Mouse (Mus musculus) right cerebral cortex, postnatal 14 days (tissue): ENCODE measurements around the gene Chd1l.
A peak's percentile ranks its signal among the peaks of the same experiment; 100 is the strongest.

ENCODE experiments used
- DNase-seq: peaks from one replicate; pipeline ENCODE4 v3.0.0; 2022

The Chd1l gene

DNA sequence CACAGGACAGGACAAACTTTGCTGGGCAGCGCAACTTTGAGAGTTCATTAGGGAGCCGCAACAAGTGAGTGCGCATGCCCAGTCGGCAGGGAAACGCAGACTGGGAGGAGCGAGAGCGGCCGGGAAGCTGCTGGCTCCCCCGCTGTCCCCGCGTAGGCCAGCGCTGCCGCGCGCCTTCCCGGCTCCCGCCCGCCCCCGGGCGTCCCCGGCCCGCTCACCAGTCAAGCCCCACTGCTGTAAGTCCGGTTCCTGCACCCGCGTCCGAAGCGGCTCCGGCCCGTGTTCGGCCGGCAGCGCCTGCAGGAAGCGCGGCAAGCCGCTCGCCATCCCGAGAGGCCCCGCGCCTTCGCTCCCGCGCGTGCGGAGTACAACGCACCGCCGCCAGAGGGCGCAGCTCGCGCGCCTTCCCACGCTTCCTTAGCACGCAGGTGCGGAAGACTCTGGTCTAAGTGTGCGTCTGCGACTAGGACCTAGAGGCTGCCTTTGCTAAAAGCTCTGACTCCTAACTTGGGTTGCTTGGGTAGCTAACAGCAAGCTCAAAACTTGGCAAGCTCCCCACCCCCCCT lies at the start of gene Chd1l:
Gene Chd1l (minus strand): TSS at position 359 of the 566 bp plus-strand sequence.
- DNase-seq, result peak; percentile 91

DNA sequence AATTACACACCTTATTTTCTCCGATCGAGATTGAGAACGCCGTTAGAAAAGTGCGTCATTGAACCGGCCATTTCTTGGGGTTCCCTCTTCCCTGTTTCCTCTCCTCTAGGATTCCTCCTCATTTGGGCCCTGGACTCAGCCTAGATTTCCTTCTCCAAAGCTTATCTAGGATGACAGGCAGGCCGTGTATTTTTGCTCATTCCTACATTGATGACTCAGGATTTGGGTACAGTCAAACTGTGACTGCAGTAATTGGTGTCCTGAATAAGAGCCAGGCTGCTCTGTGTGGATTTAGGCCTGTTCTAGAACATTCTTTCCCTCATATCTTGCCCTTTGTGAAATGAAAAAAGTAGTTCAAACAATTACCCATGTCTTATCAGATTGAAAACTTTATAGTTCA lies 49.7 kb upstream of the Chd1l start:
- DNase-seq, result no peak

DNA sequence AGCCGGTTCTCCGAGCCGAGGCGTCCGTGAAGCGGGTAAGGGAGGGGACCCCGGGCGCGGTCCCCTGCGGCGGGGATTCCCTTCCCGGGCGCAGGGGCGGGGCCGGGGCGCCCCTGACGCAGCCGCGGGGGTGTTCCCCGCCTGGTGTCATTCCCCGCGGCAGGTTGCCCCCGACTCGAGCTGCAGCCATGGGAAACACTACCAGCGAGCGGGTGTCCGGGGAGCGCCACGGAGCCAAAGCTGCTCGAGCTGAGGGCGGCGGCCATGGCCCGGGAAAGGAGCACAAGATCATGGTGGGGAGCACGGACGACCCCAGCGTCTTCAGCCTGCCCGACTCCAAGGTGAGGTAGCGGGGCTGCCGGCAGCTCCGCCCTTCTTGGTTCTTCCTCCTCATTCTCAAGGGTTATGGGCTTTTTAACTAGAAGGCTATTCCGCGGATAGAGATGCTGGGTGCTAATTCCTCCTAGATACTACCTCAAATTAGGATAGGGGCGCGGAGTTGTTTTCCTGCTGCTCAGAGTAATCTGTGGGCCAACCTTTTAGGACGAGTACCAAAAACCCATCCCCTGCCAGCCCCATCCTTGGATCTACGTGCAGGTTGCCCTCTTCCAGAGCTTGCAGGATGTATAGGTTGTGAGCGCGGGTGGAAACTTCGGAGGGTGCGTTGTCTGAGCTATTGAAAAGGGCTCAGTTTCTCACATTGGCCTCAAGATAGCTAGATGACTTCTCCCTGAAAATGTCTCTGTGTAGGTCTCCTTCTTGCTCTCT lies 48.6 kb upstream of the Chd1l start:
- peak; percentile 69 for DNase-seq

DNA sequence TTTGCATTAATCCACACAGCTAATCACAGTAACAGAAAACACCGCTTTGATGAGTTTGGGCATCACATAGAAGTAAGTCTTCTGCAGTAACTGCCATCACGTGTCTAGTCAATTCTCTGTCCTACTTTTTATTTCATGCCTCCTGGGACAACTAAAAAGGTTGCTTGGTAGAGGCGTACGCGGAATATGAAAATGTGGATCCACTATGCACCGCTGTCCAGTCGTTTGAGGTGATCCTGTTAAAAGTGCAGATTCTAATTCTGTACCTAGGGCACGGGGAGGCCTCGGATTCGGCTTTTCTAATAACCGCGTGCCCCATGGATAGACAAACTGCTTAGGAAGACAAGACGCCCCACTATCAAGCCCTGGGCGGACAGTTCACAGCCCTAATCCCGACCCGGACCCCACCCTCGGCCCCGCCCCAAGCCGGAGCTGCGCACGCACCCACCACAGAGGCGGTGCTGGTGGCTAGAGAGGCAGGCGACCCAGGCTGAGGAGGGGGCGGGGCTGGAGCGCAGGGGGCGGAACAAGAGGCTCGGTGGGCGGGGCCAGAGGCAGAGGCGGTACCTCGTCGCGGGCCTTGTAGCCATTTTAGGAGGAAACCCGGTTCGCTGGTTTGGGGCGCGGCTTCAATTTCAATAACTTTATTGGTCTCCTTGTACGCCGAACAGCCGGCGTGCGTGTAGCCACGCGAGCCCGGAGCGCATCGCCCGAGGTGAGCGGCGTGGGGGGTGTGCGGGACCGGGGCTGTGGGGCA lies 47.8 kb upstream of the Chd1l start, which contains the start of gene Prkab2:
Gene Prkab2 (plus strand): TSS at position 539 of the 757 bp plus-strand sequence.
- DNase-seq, result peak; percentile 100

DNA sequence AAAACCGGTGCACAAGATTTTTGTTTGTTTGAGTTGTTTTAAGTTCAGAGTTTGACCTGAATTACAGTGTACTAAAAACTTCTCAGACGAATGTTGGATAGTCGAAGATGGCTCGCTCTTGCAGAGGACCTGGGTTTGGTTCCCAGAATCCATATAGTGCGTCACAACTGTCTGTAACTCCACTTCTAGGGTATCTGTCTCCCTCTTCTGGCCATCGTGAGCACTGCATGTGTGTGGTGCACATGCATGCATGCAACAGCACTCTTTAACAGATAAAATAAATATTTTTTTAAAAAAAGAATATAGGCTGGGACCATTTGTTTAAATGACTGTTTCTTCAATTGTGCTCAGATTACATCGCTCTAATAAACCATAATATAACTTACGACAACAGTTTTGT lies 44.9 kb upstream of the Chd1l start:
- DNase-seq, result no peak

DNA sequence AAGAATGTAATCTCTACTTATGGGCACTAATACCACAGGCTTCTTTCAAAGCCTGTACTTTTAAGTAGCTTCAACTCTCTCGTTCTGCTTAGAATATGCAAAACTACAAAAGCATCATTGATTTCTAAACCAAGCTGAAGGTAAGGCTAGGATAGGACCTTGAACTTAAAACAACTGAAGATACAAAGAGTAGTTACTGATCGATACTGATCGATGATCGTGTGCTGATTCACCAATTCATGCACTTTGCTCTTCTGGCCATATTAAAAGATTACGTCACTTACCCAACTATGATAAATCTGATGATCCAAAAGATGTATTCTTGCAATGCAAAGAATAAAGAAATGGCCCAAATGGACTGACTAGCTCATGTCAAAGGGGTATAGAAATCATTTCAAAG lies 43.8 kb upstream of the Chd1l start:
- DNase-seq, result no peak

DNA sequence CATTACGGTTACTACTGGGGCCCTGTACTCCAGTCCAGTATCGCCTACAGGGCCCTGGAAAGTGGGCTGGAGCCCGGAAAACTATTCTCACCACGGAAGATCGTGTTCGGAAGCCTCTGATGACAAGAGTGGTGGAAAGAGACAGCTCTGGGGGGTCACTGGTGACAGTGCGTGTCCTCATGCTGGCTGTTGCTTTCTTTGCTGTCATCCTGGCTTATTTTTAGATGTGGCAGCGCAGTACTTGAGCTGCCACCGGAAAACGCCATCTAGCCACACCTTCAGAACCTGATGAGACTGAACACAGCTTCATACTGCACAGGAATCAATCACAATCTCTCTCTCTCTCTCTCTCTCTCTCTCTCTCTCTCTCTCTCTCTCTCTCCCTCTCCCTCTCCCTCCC lies 41.6 kb upstream of the Chd1l start:
- no peak for DNase-seq

DNA sequence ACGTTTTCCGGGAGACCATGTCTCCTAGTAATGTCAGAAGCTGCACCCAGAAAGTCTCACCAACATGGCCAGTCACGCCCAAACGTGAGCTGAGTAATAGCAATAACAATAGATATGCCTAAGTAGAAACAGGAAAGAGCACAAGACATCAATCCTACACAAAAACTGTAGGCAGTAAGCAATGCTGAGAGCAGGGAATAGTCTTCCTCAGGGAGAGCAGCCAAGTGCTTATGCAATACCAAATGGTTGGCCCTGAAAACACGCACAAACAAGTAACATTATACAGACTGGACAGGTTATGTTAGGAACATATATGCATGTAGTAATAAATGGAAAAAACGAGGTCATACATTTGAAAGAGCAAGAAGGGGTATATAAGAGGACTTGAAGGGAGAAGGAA lies 39.5 kb upstream of the Chd1l start:
- no peak for DNase-seq

DNA sequence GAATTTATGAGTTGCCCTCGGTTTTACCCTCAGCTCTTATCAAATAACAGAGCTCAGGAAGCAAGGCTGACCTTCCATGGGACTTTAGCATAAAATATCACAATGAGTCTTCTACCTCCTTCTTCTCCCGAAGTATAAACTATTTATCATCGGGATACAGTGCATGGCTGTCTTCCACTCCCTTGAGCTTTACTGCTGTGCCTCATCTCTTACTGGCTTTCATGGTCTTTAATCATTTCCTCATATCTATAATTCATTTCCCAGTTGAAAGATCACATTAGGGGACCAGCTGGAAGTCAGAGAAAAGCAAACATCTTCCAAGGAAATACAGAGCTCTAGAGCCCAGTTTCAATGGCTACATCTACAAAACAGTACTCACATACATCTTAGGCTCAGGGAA lies 39.0 kb upstream of the Chd1l start:
- DNase-seq, result no peak

DNA sequence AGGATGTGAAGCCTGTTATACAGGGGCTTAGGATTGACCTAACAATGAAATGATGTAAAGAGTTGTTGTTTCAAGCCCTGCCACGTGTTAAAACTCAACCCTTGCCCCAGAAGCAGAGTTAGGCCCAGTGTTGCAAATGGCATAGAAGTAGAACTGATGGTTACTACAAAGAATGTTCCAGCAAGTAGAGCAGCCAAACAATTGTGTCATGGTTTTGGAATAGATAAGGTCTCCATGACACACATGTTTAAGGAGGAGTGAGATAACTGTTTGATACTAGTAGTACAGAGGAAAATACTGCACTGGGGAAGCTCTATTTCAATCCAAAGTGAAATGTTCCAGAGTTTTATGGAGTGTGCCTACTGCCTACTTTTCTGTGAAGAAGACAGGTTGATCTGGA lies 38.5 kb upstream of the Chd1l start:
- DNase-seq, result no peak

DNA sequence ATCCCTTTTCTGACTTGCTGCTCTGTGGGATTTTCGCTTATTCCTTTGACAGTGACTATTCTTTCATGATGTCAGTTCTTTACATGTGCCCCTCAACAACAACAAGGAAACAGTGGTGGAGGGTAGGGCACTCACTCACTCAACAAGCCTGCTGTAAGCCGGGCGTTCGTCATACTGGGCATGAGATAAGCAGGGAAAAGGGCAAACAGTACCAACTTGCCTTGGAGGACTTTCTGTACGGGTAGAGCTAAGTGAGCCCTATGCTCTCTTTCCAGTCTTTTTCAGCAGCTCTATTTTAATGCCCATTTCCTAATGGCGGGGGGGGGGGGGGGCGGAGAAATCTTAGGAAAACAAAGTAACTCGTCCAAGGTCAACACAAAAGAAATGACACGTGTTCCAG lies 32.0 kb upstream of the Chd1l start:
- DNase-seq, result no peak

DNA sequence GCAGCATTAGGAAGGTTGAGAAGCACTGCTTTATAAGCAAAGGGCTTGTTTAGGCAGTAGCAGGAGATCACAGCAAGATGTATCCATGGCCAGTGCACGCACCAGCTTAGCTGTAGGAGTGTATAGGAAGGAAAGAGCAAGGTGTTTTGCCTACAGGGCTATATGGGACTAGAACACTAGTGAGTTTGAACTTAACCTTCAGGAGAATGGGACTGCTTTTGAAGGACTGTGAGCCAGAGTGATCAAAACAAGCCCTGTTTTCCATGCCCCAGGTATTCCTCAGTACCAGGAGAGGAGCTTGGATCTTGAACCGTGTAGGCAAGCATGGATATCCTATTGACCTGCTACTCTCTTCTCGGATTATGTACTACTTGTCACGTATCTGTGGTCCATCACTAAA lies 31.4 kb upstream of the Chd1l start:
- DNase-seq, result no peak

DNA sequence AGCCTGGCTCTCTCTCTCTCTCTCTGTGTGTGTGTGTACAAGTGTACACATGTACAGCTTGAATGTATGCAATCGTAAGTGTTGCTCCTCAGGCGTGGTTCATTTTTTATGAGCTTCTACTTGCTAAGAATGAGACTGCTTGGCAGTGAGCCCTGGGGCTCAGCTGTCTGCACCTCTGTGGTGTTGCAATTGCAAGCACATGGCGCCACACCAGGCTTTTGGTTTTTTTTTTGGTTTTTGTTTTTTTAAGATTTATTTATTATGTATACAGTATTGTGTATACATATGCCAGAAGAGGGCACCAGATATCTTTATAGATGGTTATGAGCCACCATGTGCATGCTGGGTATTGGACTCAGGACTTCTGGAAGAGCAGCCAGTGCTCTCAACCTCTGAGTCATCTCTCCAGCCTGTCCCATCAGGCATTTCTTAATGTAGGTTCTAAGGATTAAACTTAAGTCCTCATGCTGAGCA lies 24.3 kb upstream of the Chd1l start:
- DNase-seq, result no peak

DNA sequence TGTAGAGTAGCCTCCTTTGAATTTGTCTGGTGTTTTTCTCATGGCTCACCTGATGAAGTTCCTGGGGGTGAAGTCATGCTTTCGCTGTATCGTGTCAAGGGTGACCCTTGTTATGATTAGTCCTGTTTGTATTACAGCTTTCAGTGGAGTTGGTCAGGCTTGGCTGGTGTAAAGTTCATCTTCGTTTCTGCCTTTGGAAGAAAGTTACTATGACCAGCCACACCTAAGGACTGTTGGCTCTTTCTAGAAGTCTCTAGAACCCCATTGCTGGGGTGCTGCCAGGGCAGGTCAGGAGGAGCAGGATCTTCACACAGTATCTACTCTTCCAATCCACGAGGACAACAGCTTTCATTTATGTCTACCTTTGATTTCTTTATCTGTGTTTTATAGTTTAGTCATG lies 23.5 kb upstream of the Chd1l start:
- DNase-seq, result no peak

DNA sequence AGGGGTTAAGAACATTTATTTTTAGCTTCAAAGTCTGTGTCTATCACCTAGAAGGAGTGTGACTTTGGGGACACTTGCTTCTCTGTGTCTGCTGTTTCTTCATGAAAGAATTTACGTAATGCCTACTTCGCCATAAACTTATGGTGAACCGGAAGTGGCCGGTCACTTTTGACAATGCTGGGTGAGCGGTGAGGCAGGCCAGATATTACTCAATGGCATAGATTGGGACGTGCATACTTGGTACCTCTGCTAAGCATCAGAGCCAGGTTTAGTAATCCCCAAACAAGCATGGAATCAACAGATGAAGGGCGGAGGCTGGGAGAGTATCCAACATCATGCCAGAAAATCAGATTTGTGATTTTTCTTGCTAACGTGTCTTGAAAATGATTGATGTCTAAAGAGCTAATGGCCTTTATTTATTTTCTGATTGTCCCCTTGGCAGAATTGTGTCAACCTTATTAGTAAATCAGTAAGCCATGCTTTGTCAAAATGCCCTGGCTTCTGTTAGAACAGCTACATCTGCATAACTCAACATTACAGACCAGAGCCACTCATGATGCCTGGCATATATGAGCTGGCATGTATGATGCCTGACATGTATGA lies 21.4 kb upstream of the Chd1l start:
- DNase-seq, result no peak

DNA sequence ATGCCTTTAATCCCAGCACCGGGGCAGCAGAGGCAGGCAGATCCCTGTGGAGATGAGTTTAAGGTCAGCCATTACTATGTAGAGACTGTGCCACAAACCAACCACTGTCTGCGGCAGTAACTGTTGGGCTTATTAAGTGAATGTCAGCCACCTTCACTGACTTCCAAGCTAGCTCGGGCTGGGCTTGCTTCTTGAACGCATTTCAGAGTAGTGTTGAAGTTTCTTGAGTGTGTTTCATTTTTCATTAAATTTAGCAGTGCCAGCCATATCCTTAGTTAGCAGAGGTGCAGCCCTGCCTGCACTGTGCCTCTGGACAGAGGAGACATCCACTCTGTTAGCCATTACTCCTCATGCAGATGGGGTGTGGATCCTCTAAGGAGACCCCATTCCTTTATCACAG lies 20.7 kb upstream of the Chd1l start:
- no peak for DNase-seq

DNA sequence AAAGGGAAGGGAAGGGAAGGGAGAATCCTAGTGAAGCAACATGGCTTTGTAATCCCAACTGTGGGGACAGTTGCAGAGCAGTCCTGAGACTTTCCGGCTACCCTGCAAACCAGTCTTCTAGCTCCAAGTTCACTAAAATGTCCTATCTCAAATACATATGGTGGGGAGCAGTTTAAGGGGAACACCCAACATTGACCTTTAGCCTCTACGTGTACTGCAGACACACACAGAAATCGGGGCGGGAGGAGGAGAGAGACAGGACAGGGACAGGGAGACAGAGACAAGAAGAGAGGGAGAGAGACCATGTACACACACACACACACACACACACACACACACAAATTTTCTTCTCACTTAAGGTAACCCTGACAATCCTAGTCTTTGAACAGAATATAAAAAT lies 19.9 kb upstream of the Chd1l start:
- no peak for DNase-seq

DNA sequence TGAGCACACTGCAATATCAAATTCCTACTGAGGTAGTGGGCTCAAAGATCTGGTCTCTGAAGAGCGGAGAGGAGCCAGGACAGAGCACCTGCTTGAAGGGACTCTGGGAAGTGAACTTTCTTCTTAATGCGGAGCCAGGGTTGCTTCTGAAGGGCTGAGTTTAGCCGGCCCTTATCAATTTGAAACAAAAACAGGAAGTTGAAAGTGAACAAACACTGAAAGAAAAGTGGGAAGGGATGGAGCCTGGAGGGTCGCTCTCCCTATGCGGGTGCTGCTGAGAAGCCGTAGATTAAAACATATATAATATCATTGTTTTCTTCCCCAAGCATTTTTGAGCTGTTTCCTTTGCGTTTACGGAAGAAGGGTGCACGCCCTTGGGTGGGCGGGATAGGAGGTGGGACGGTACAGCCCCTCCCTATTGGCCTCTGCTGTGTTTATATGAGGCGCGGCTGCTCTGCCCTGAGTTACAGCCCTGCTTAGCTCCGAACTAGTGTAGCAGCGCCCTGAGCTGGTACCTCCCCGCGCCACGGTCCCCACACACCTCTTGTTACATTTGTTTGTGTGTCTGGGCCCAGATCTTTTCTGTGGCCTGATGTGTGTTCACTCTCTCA lies 18.5 kb upstream of the Chd1l start, which contains the start of gene Fmo5:
Gene Fmo5 (plus strand): TSS at position 414 of the 611 bp plus-strand sequence.
- no peak for DNase-seq

DNA sequence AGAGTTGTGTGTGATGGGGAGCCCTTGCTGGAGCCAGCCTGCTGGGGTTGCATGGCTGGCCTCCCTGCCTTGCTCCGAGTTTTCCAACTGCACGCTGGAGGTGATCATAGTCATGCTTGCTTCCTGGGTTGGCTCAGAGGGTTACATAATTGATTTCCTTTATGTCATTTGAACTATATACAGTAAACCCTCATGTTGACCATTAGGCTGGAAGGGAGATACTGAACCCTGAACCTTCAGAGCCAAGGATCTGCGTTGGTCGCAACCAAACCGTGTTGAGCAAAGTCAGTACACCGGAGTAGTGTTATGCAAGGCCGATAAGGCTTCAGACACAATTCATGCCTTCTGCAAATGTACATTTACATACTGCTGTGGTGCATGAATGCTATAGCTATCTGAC lies 17.9 kb upstream of the Chd1l start:
- no peak for DNase-seq

DNA sequence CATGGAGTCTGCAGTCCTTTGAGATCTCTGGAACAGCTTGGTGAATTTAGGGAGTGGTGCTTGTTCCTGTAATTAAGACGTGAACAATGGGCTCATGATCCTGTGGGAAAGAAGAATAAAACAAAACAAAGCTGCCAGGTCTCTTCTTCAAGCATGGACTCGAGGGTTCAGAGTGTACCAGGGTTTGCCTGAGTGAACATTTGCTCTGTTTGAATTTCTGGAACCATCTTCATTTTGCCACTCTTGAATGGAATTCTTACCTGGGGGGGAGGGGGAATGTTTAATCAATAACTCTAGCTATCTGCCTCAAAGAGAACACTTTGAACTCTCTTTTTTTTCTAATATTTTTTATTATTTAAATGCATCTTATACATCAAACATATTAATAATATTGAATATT lies 14.6 kb upstream of the Chd1l start:
- DNase-seq, result no peak

DNA sequence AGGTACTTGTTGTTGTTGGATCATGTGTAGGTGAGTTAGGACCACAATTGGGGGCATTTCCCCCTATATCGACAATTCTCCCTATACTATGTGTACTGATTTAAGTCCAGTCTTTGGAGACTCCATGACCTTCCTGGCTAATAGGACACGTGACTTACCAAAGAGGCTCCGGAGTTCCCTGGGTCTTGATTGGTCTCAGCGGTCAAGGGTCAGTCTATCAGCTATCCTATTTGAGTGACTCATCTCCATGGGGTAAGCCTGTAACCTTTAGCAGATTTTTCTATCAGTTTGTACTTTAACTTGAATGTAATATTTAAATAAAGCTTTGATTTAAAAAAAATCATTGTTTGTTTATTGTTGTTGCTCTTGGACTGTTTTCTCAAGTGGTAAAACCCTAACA lies 10.7 kb upstream of the Chd1l start:
- no peak for DNase-seq

DNA sequence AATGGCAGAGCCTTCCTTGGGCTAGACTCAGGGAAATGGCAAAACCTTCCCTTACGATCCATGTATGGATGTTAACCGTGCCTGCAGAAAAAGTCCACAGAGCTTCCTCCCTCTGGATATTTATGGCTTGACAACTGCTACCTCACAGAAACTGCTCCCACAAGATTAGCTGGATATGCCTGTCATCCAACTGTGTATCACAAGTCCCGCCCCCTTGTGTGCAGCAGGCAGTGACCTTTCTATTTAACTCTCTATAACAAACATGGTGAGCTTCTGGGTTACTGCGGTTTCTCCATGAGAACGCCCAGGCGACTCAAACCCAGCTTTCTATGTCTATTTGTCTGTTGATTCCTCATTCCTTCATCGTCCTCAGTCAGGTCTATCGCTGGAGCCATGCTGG lies 7.9 kb upstream of the Chd1l start:
- DNase-seq, result no peak
